Mouse (Mus musculus) CD8-positive naive resting alpha-beta T cell, adult 57 days (primary cell): ENCODE results near the gene Hba-a2. TPM values are rescaled to one million over a fixed set of nuclear protein-coding genes. Genes with fewer than 3 reads are reported as not detected.

Source experiments
- total RNA-seq: library from RNA; stranded (reverse); gene quantifications from one replicate; pipeline ENCODE4 v1.2.4, GENCODE M21; 2023

Gene Hba-a2
- total RNA-seq = 1,657 TPM

DNA sequence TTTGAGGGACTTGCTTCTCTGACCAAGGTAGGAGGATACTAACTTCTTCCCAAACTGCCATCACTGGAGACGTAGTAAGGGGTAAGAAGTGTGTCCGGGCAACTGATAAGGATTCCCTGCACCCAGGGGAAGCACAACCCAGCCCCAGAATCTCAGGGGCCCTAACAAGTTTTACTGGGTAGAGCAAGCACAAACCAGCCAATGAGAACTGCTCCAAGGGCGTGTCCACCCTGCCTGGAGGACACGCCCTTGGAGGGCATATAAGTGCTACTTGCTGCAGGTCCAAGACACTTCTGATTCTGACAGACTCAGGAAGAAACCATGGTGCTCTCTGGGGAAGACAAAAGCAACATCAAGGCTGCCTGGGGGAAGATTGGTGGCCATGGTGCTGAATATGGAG lies at the start of gene Hba-a2:
Gene Hba-a2 (plus strand): TSS at position 287 of the 400 bp plus-strand sequence.

DNA sequence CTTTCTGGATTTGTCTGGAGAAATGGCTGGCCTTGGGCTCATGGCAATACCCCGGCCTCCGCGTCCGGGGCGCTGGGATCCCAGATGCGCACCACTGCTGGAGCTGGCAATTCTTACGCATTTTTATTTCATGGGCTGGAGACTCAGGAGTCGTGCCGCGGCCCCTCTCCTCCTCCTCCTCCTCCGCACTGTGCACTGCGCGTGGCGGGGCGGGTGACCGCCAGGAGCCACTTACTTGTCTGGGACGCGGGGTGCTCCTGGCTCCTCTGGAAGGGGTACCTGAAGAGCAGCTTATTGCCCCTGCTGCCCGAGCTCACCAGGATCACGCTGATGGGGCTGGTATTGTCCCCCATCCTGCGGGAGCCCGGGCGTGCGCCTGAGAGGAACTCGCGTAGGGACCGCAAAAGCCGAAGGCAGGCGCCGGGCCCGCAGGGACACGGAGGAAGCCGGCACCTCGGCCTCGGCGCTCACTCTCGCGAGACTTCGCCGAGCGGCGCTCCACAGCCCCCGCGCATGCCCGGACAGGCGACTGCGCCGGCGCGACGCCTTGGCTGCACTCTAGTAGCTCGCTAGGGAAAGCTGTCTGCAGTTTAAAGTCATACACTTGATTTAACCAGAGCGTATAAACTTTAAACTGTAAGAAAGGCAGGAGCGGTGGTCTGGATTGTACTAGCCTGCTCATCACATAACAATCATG lies 29.0 kb upstream of the Hba-a2 start, which contains the start of gene Nprl3:
Gene Nprl3 (minus strand): TSS at position 520 of the 697 bp plus-strand sequence.

DNA sequence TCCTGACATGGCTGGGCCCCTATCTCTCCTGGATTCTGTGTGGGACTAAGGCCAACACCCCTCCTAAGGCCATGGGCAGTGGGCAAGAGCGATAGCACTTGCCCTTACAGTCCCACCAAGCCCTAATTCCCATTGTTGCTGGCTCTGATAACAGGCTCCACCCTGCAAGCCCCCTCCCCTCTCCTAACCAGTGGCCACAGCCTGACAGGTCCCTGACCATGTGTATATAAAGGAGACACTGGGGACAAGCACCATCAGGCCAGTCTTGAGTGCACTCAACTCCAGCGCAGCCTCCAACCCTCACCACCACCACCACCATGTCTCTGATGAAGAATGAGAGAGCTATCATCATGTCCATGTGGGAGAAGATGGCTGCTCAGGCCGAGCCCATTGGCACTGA lies 19.9 kb upstream of the Hba-a2 start, which contains the start of gene Hba-x:
Gene Hba-x (plus strand): TSS at position 54 of the 400 bp plus-strand sequence.

DNA sequence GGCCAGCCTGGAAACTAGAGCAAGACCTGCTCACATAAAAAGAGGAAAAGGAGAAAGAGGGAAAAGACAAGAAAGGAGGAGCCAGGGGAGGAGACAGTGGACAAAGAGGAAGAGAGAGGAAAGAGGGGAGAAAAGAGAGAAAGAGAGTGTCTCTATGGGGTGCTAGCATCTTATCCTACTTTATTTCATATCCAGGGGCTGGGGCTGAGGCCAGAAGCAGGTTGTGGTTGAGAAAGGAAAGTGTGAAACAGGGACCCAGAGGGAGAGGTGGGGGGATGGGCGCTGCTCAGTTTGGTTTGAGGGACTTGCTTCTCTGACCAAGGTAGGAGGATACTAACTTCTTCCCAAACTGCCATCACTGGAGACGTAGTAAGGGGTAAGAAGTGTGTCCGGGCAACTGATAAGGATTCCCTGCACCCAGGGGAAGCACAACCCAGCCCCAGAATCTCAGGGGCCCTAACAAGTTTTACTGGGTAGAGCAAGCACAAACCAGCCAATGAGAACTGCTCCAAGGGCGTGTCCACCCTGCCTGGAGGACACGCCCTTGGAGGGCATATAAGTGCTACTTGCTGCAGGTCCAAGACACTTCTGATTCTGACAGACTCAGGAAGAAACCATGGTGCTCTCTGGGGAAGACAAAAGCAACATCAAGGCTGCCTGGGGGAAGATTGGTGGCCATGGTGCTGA lies 13.1 kb upstream of the Hba-a2 start, which contains the start of gene Hba-a1:
Gene Hba-a1 (plus strand): TSS at position 421 of the 687 bp plus-strand sequence.

DNA sequence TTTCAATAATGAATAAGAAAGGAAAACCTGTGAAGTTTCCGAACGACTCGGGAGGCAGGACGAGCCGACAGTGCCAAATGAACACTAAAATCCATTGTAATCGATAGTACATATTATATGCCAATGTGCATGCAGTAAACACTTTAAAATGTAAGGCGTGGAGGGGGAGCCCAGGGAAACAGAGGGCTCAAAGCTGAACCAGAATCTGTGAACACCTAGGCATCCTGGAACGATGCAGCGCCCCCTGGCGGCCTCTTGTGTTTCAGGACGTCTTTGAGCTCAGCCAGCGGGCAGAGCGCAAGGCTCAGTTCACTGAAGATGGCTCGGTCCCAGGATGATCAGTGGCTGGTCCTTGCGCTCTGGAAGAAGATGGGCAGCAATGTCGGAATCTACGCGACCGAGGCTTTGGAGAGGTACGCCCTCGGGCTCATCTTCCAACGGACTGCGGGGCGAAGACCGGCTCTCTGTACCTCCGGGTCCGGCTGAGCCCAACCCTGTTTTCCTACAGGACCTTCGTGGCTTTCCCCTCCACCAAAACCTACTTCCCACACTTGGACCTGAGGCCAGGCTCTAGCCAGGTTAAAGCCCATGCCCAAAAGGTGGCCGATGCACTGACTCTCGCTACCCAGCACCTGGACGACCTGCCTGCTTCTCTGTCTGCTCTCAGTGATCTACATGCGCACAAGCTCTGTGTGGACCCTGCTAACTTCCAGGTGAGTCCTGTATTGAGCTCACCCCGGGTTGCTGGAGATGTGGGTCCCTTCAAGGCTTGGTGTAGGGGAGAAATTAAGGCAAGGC lies 9.4 kb upstream of the Hba-a2 start, which contains the start of gene Hbq1b:
Gene Hbq1b (plus strand): TSS at position 271 of the 798 bp plus-strand sequence.

DNA sequence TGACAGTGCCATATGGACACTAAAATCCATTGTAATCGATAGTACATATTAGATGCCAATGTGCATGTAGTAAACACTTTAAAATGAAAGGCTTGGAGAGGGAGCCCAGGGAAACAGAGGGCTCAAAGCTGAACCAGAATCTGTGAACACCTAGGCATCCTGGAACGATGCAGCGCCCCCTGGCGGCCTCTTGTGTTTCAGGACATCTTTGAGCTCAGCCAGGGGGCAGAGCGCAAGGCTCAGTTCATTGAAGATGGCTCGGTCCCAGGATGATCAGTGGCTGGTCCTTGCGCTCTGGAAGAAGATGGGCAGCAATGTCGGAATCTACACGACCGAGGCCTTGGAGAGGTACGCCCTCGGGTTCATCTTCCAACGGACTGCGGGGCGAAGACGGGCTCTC lies 3.6 kb downstream of the Hba-a2 start, which contains the start of gene Hbq1a:
Gene Hbq1a (plus strand): TSS at position 205 of the 400 bp plus-strand sequence.

Other genes starting within 250 kb of the Hba-a2 start
- 3.6 TPM for gene Il9r, start 96.2 kb upstream of the Hba-a2 start, total RNA-seq
- gene Snrnp25, start 91.1 kb upstream of the Hba-a2 start, total RNA-seq = 11.9 TPM
- 1.6 TPM for gene Rhbdf1, start 74.2 kb upstream of the Hba-a2 start, total RNA-seq
- gene Mpg, start 70.0 kb upstream of the Hba-a2 start, total RNA-seq = 26.3 TPM
- gene Nprl3, start 28.8 kb upstream of the Hba-a2 start, total RNA-seq = 58.9 TPM
- not detected for gene Hba-x, start 20.1 kb upstream of the Hba-a2 start, total RNA-seq
- 2,526 TPM for gene Hba-a1, start 13.0 kb upstream of the Hba-a2 start, total RNA-seq
- not detected for gene Hbq1b, start 9.5 kb upstream of the Hba-a2 start, total RNA-seq
- gene Hbq1a, start 3.6 kb downstream of the Hba-a2 start, total RNA-seq = not detected
- 0.12 TPM for gene Sh3pxd2b, start 51.3 kb downstream of the Hba-a2 start, total RNA-seq
- 4.9 TPM for gene Ubtd2, start 158.9 kb downstream of the Hba-a2 start, total RNA-seq
- 3.2 TPM for gene Efcab9, start 235.6 kb downstream of the Hba-a2 start, total RNA-seq
- 273 TPM for gene Stk10, start 236.8 kb downstream of the Hba-a2 start, total RNA-seq